Mouse (Mus musculus): ENCODE results near the gene Mosmo. TPM values are rescaled to one million over a fixed set of nuclear protein-coding genes. Genes with fewer than 3 reads are reported as not detected.

Mosmo gene
- polyA plus RNA-seq, 1 experiment from 2014 or later, result 13.3 TPM

DNA sequence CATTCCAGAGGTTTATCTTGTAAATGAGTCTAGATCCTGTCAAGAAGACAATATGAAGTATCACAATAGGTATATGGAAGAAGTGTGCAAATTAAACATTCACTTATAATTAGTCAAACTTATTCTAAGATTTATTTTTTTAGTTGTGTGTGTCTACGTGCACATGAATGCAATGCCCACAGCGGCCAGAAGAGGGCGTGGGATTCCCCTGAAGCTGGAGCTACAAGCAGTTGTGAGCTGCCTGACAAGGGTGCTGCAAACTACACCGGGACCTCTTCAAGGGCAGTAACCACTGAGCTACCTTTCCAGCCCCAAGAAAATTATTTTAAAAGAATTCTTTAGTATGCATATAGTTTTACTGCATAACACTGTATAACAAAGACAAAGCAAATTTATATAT, 13.2 kb downstream of the Mosmo start:
- Histone ChIP-seq H3K4me2 (ENCODE audit: low read depth) (no peak overlapping the region), H3K36me3 (ENCODE audit: control insufficient read depth, insufficient read depth, low read length) (no peaks in the 10 kb centered on the region), H3K4me3 (ENCODE audit: low read depth, low read length) (no peak overlapping the region), H3K9me3 (ENCODE audit: control insufficient read depth, low read length) (no peaks in the 10 kb centered on the region), H3K4me1 (ENCODE audit: control insufficient read depth, insufficient read depth, low read length) (no peaks in the 10 kb centered on the region), H3K9ac (ENCODE audit: low read length) (no peak overlapping the region), H3K27ac (ENCODE audit: low read depth, low read length) (no peak overlapping the region), H3K27me3 (ENCODE audit: control insufficient read depth, insufficient read depth, low read length) (no peaks in the 10 kb centered on the region)
- WGBS, result 72% methylated on average over 4 of the region's 4 CpGs
- DNase-seq (ENCODE audit: low spot score) (no peak), ATAC-seq (ENCODE audit: insufficient read depth, low FRiP score, low TSS enrichment) (no peak)

DNA sequence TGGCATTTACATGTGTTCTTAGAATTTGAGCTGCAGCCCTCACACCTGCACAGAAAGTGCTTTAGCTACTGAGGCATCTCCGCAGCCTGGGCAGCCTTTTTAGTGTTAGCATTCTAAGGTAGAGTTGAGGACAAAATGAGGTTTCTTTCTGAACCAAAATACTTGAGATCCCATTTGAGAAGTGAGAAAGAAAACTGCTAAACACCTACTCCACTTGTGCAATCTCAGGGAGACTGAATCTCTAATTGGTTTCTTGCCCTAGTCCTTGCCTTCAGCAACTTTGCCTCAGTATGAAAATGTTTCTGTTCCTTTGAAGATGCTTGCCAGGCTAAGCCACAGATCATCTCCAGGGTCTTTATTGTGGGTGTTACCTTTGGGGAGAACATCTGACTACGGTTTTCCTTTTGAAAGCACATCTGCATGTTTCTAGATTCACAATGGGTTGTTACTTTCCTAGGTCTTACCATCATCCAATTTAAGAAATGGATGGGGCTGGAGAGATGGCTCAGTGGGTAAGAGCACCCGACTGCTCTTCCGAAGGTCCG, 16.5 kb downstream of the Mosmo start:
- no peaks in the 10 kb centered on the region; the same call in 1 of the 2 replicates for H3K36me3 ChIP-seq (ENCODE audit: control insufficient read depth, insufficient read depth, low read length)
- 93% methylated on average over 5 of the region's 5 CpGs for WGBS
- ATAC-seq (ENCODE audit: insufficient read depth, low FRiP score, low TSS enrichment), result no peak

DNA sequence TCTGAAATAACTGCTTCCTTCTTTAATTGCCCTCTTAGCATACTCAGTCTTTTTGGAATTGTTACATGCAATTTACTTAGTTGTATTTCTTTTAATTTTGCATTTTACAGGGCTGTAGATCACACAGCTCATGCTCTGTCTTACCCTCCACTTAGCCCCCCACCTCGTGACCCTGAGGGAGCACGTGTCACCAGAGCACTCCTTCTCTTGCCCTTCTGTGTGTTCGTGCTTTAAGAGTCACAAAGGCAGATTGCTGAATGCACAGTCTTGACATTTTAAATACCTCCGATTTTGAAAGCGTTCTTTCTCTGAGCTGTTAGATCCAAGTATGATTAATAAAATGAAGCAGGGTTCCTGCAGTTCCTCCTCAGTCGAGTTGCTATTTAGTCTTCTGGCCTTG, 17.8 kb downstream of the Mosmo start:
- no peak for ATAC-seq (ENCODE audit: insufficient read depth, low FRiP score, low TSS enrichment)
- no peak overlapping the region for H3K4me3 ChIP-seq (ENCODE audit: low read depth, low read length)
- H3K4me2 ChIP-seq (ENCODE audit: low read depth), result no peak overlapping the region
- no peak overlapping the region for H3K27ac ChIP-seq (ENCODE audit: low read depth, low read length)
- no peak overlapping the region for H3K9ac ChIP-seq (ENCODE audit: low read length)
- H3K9me3 ChIP-seq (ENCODE audit: control insufficient read depth, low read length), result no peaks in the 10 kb centered on the region
- H3K4me1 ChIP-seq (ENCODE audit: control insufficient read depth, insufficient read depth, low read length), result no peaks in the 10 kb centered on the region
- H3K36me3 ChIP-seq (ENCODE audit: control insufficient read depth, insufficient read depth, low read length), result no peaks in the 10 kb centered on the region; the same call in 1 of the 2 replicates
- no peaks in the 10 kb centered on the region for H3K27me3 ChIP-seq (ENCODE audit: control insufficient read depth, insufficient read depth, low read length)
- DNase-seq (ENCODE audit: low spot score), result no peak
- 20% methylated on average over 6 of the region's 6 CpGs for WGBS

More for the DNA sequence above, 16.5 kb downstream of the Mosmo start:
- H3K27me3 ChIP-seq (ENCODE audit: control insufficient read depth, insufficient read depth, low read length), result no peaks in the 10 kb centered on the region
- no peak for DNase-seq (ENCODE audit: low spot score)
- no peaks in the 10 kb centered on the region for H3K4me1 ChIP-seq (ENCODE audit: control insufficient read depth, insufficient read depth, low read length)
- H3K27ac ChIP-seq (ENCODE audit: low read depth, low read length), result no peak overlapping the region
- no peak overlapping the region for H3K4me2 ChIP-seq (ENCODE audit: low read depth)
- no peaks in the 10 kb centered on the region for H3K9me3 ChIP-seq (ENCODE audit: control insufficient read depth, low read length)
- no peak overlapping the region for H3K4me3 ChIP-seq (ENCODE audit: low read depth, low read length)
- H3K9ac ChIP-seq (ENCODE audit: low read length), result no peak overlapping the region

DNA sequence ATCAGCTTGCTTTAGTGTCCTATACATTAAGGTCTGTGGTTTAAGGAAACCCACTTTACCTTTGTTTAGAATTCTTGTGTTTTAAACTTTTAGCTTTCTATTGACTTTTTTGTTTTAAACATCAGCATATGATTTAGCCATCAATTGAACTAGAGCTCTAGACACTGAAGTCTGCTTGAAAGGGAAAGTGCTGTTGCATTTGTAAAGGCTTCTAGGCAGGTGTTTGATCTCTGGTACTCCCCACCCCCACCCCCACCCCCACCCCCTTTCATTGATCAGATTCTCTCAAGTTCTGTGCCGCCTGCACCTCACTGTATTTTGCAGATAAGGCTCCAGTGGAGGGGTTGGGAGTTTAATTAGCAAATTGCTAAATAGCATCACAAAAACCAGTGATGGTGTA, 18.2 kb downstream of the Mosmo start:
- H3K9ac ChIP-seq (ENCODE audit: low read length), result no peak overlapping the region
- no peaks in the 10 kb centered on the region; the same call in 1 of the 2 replicates for H3K36me3 ChIP-seq (ENCODE audit: control insufficient read depth, insufficient read depth, low read length)
- ATAC-seq (ENCODE audit: insufficient read depth, low FRiP score, low TSS enrichment) (no peak), DNase-seq (ENCODE audit: low spot score) (no peak)
- no peaks in the 10 kb centered on the region for H3K9me3 ChIP-seq (ENCODE audit: control insufficient read depth, low read length)
- no peak overlapping the region for H3K27ac ChIP-seq (ENCODE audit: low read depth, low read length)
- H3K4me1 ChIP-seq (ENCODE audit: control insufficient read depth, insufficient read depth, low read length), result no peaks in the 10 kb centered on the region
- H3K4me3 ChIP-seq (ENCODE audit: low read depth, low read length), result no peak overlapping the region
- whole genome bisulfite sequencing, result 65% methylated on average over 1 of the region's 1 CpGs
- H3K27me3 ChIP-seq (ENCODE audit: control insufficient read depth, insufficient read depth, low read length), result no peaks in the 10 kb centered on the region
- H3K4me2 ChIP-seq (ENCODE audit: low read depth), result no peak overlapping the region

DNA sequence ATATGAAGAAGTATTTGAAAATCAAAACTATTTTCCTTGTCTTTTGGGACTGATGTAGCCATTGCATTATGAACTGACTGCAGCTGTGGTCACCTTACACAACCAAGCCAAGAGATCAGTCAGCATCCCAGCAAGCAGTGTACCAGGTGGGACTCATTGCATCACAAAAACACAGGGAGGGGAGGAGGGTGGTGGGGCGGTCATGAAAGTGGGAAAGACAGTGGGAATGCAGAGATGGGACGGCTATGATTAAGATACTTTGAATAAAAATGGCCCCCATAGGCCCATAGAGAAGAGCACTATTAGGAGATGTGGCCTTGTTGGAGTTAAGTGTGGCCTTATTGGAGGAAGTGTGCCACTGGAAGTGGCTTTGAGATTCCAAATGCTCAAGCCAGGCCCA, 18.9 kb downstream of the Mosmo start:
- Histone ChIP-seq H3K9me3 (ENCODE audit: control insufficient read depth, low read length) (no peaks in the 10 kb centered on the region), H3K27me3 (ENCODE audit: control insufficient read depth, insufficient read depth, low read length) (no peaks in the 10 kb centered on the region), H3K4me1 (ENCODE audit: control insufficient read depth, insufficient read depth, low read length) (no peaks in the 10 kb centered on the region), H3K36me3 (ENCODE audit: control insufficient read depth, insufficient read depth, low read length) (no peaks in the 10 kb centered on the region; the same call in 1 of the 2 replicates), H3K4me2 (ENCODE audit: low read depth) (no peak overlapping the region), H3K4me3 (ENCODE audit: low read depth, low read length) (no peak overlapping the region), H3K9ac (ENCODE audit: low read length) (no peak overlapping the region), H3K27ac (ENCODE audit: low read depth, low read length) (no peak overlapping the region)
- no peak for DNase-seq (ENCODE audit: low spot score)
- 80% methylated on average over 2 of the region's 2 CpGs for WGBS
- ATAC-seq (ENCODE audit: insufficient read depth, low FRiP score, low TSS enrichment), result no peak

DNA sequence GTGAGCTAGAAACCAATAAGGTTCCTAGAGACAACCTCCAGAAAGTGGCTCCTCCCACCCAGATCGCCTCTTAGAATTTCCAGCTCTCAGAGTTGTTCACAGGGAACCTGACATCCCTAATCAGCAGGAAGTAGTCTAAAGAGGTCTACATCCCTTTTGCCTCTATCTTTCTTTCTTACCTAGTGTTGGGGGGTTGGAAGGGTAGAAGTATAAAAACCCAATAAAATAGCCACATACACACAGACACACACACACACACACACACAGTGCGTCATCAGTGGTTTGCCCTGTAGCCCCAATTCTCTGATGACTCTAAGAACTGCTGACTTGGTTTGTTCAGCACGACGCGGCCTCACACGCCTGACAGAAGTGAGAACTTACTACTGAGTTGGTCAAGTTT, 22.2 kb downstream of the Mosmo start:
- DNase-seq (ENCODE audit: low spot score) (no peak), ATAC-seq (ENCODE audit: insufficient read depth, low FRiP score, low TSS enrichment) (no peak)
- Histone ChIP-seq H3K27ac (ENCODE audit: low read depth, low read length) (no peak overlapping the region), H3K9me3 (ENCODE audit: control insufficient read depth, low read length) (no peaks in the 10 kb centered on the region), H3K27me3 (ENCODE audit: control insufficient read depth, insufficient read depth, low read length) (no peaks in the 10 kb centered on the region), H3K36me3 (ENCODE audit: control insufficient read depth, insufficient read depth, low read length) (no peaks in the 10 kb centered on the region; the same call in 1 of the 2 replicates), H3K4me3 (ENCODE audit: low read depth, low read length) (no peak overlapping the region), H3K9ac (ENCODE audit: low read length) (no peak overlapping the region), H3K4me1 (ENCODE audit: control insufficient read depth, insufficient read depth, low read length) (no peaks in the 10 kb centered on the region), H3K4me2 (ENCODE audit: low read depth) (no peak overlapping the region)
- 94% methylated on average over 6 of the region's 6 CpGs for WGBS

DNA sequence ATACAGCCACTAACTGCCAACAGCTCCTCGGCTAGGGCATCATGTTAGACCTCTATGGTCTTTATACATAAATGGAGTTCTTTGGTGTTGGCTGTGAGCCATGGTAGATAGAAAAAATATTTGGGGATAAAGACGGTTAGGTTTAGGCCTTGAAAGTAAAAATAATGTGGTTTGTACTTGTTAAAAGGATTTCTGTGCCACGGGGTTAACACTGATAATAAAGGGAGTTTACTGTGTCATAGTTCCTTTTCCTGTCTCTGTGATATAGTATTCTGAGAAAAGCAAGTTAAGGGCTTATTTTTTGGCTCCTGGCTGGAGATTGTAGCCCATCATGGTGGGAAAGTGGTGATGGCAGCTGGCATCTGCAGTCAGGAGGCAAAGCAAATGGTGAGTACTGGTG, 26.5 kb downstream of the Mosmo start:
- Histone ChIP-seq H3K4me2 (ENCODE audit: low read depth) (no peak overlapping the region), H3K9ac (ENCODE audit: low read length) (no peak overlapping the region), H3K4me1 (ENCODE audit: control insufficient read depth, insufficient read depth, low read length) (no peaks in the 10 kb centered on the region), H3K27me3 (ENCODE audit: control insufficient read depth, insufficient read depth, low read length) (no peaks in the 10 kb centered on the region), H3K36me3 (ENCODE audit: control insufficient read depth, insufficient read depth, low read length) (no peaks in the 10 kb centered on the region), H3K9me3 (ENCODE audit: control insufficient read depth, low read length) (no peaks in the 10 kb centered on the region), H3K4me3 (ENCODE audit: low read depth, low read length) (no peak overlapping the region), H3K27ac (ENCODE audit: low read depth, low read length) (no peak overlapping the region)
- ATAC-seq (ENCODE audit: insufficient read depth, low FRiP score, low TSS enrichment) (no peak), DNase-seq (ENCODE audit: low spot score) (no peak)
- WGBS, result 92% methylated on average over 3 of the region's 3 CpGs

DNA sequence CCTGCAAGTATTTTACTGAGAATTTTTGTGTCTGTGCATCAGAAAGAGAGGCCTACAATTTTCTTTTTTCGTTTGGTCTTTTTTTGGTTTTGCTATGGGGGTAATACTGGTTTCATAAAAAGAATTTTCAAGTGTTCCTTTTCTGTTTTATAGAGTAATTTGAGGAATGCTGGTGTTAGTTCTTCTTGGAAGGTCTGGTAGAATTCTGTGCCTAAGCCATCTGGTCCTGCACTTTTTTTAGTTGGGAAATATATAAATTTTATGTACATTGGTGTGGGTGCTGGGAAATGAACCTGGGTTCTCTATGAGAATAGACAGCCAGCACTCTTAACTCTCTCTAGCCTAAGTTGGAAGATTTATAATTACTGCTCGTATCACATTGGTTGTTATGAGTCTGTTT, 34.7 kb downstream of the Mosmo start:
- no peaks in the 10 kb centered on the region for H3K27me3 ChIP-seq (ENCODE audit: control insufficient read depth, insufficient read depth, low read length)
- H3K4me1 ChIP-seq (ENCODE audit: control insufficient read depth, insufficient read depth, low read length), result no peaks in the 10 kb centered on the region
- ATAC-seq (ENCODE audit: insufficient read depth, low FRiP score, low TSS enrichment), result no peak
- no peaks in the 10 kb centered on the region for H3K9me3 ChIP-seq (ENCODE audit: control insufficient read depth, low read length)
- no peak overlapping the region for H3K4me2 ChIP-seq (ENCODE audit: low read depth)
- H3K9ac ChIP-seq (ENCODE audit: low read length), result no peak overlapping the region
- H3K27ac ChIP-seq (ENCODE audit: low read depth, low read length), result no peak overlapping the region
- no peak overlapping the region for H3K4me3 ChIP-seq (ENCODE audit: low read depth, low read length)
- WGBS, result 96% methylated on average over 2 of the region's 2 CpGs
- no peaks in the 10 kb centered on the region for H3K36me3 ChIP-seq (ENCODE audit: control insufficient read depth, insufficient read depth, low read length)
- DNase-seq (ENCODE audit: low spot score), result no peak

DNA sequence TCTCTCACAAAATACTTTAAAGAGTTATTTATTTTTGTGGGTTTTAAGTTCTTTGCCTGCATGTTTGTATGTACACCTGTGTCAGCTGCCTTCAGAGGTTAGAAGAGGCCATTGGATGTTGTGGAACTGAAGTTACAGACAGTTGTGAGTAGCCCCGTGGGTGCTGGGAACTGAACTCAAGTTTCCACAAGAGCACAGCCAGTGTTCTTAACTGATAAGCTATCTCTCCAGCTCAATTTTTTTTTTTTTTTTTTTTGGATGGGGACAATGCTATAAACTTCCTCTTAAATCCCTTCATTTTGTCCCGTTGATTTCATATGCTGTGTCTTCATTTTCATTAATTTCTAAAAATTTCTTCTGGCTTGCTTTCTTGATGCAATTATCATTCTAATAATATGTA, 35.8 kb downstream of the Mosmo start:
- ATAC-seq (ENCODE audit: insufficient read depth, low FRiP score, low TSS enrichment) (no peak), DNase-seq (ENCODE audit: low spot score) (no peak)
- Histone ChIP-seq H3K4me1 (ENCODE audit: control insufficient read depth, insufficient read depth, low read length) (no peaks in the 10 kb centered on the region), H3K9ac (ENCODE audit: low read length) (no peak overlapping the region), H3K4me3 (ENCODE audit: low read depth, low read length) (no peak overlapping the region), H3K4me2 (ENCODE audit: low read depth) (no peak overlapping the region), H3K9me3 (ENCODE audit: control insufficient read depth, low read length) (no peaks in the 10 kb centered on the region), H3K27me3 (ENCODE audit: control insufficient read depth, insufficient read depth, low read length) (no peaks in the 10 kb centered on the region), H3K36me3 (ENCODE audit: control insufficient read depth, insufficient read depth, low read length) (no peaks in the 10 kb centered on the region), H3K27ac (ENCODE audit: low read depth, low read length) (no peak overlapping the region)
- 93% methylated on average over 2 of the region's 2 CpGs for WGBS

All from neural tube, embryonic 11.5 days (tissue).